Mouse (Mus musculus): ENCODE results near the gene Filip1l.

Gene Filip1l

GRCm38 (mm10) chr16:57577519-57577918 lies 224.6 kb downstream of the Filip1l start:
- DNase-seq = no peak

- DNase-seq = no peak
Observed at GRCm38 (mm10) chr16:57580041-57580440, 227.1 kb downstream of the Filip1l start.

GRCm38 (mm10) chr16:57582008-57582407 lies 229.1 kb downstream of the Filip1l start:
- no peak for DNase-seq

- DNase-seq = no peak
Observed at GRCm38 (mm10) chr16:57585201-57585600, 232.3 kb downstream of the Filip1l start.

GRCm38 (mm10) chr16:57593422-57594157 lies 240.7 kb downstream of the Filip1l start:
- DNase-seq = peak; percentile 13 to 32

GRCm38 (mm10) chr16:57597295-57597957 lies 244.5 kb downstream of the Filip1l start:
- no peak for DNase-seq

GRCm38 (mm10) chr16:57601031-57601430 lies 248.1 kb downstream of the Filip1l start:
- no peak for DNase-seq

GRCm38 (mm10) chr16:57606444-57607227 lies 253.7 kb downstream of the Filip1l start, which contains the start of gene Cmss1:
Gene Cmss1 (minus strand): TSS chr16:57606864.
- peak; percentile 82 to 87 for DNase-seq

GRCm38 (mm10) chr16:57611768-57612167 lies 258.9 kb downstream of the Filip1l start:
- peak in 1 of 2 experiments; percentile 55 for DNase-seq
